Mouse (Mus musculus) liver, embryonic 14.5 days (tissue): ENCODE results near the gene Kbtbd2.

Experiments used
- CTCF ChIP-seq: IDR thresholded peaks from 2 replicates; pipeline ENCODE4 v1.5.1; 2016; ENCODE audit warnings: antibody characterized with exemption, low read depth, control low read depth
- EP300 ChIP-seq: IDR thresholded peaks from 2 replicates; pipeline ENCODE4 v1.6.1; 2016; ENCODE audit warnings: antibody characterized with exemption, low read depth

GRCm38 (mm10) chr6:56787668-56788067, 9.9 kb downstream of the Kbtbd2 start:
- TF ChIP-seq EP300: no peak
- TF ChIP-seq CTCF: no peak
